Mouse (Mus musculus) MEL (cell line): Measurements from ENCODE around the gene Vegfb. TPM values are rescaled to one million over a fixed set of nuclear protein-coding genes. Genes with fewer than 3 reads are reported as not detected.

Source experiments
- DNase-seq: peaks from one replicate; pipeline ENCODE4 v3.0.0; 2011; ENCODE audit warnings: low read depth, low spot score
- H3K27ac ChIP-seq: 2 replicates; pipeline ENCODE4 v1.5.1; 2012; ENCODE audit warnings: low read depth, mild to moderate bottlenecking, control low read depth, low read length, moderate library complexity; ENCODE audit not compliant: control insufficient read depth
- H3K27me3 ChIP-seq, 2 experiments: fragments of 150-350 bp in 1 of 2; sonication (generic) in 1 of 2; 2 replicates each; pipeline ENCODE4 v1.6.1; 2012; ENCODE audit warnings: low read length in 2 of 2, mild to moderate bottlenecking in 2 of 2, improper control_type of control experiment in 1 of 2, moderate library complexity in 1 of 2; ENCODE audit not compliant: insufficient read depth in 2 of 2, control insufficient read depth in 1 of 2
- H3K36me3 ChIP-seq, 2 experiments: 2 replicates each; pipeline ENCODE4 v1.6.1; 2012 to 2014; ENCODE audit warnings: low read length in 2 of 2, improper control_type of control experiment in 1 of 2, inconsistent platforms in 1 of 2, mild to moderate bottlenecking in 1 of 2; ENCODE audit not compliant: insufficient read depth in 2 of 2, control insufficient read depth in 1 of 2
- H3K4me1 ChIP-seq, 2 experiments: fragments of 150-350 bp in 1 of 2; sonication (generic) in 1 of 2; 2 replicates each; pipeline ENCODE4 v1.6.1; 2012; ENCODE audit warnings: low read length in 2 of 2, improper control_type of control experiment in 1 of 2, mild to moderate bottlenecking in 1 of 2; ENCODE audit not compliant: insufficient read depth in 2 of 2, control insufficient read depth in 1 of 2
- H3K4me3 ChIP-seq, 2 experiments: fragments of 150-350 bp in 1 of 2; sonication (generic) in 1 of 2; 2 replicates each; pipeline ENCODE4 v1.5.1; 2012; ENCODE audit warnings: low read depth in 2 of 2, low read length in 2 of 2, mild to moderate bottlenecking in 2 of 2, moderate library complexity in 2 of 2, control low read depth in 1 of 2, improper control_type of control experiment in 1 of 2; ENCODE audit not compliant: control insufficient read depth in 1 of 2, insufficient read depth in 1 of 2
- H3K79me2 ChIP-seq: 2 replicates; pipeline ENCODE4 v1.6.1; 2012; ENCODE audit warnings: mild to moderate bottlenecking, low read length, moderate library complexity; ENCODE audit not compliant: control insufficient read depth, poor library complexity, insufficient read depth
- H3K9ac ChIP-seq: 2 replicates; pipeline ENCODE4 v1.6.1; 2012; ENCODE audit warnings: low read depth, mild to moderate bottlenecking, control low read depth, low read length, moderate library complexity; ENCODE audit not compliant: control insufficient read depth, poor library complexity, severe bottlenecking
- H3K9me3 ChIP-seq: fragments of 150-350 bp; sonication (generic); replicated peaks from 2 replicates; pipeline ENCODE4 v1.6.1; 2012; ENCODE audit warnings: mild to moderate bottlenecking, low read length, improper control_type of control experiment, moderate library complexity; ENCODE audit not compliant: insufficient read depth
- E2F4 ChIP-seq: IDR thresholded peaks from 2 replicates; pipeline ENCODE4 v1.6.1; 2011; ENCODE audit warnings: low read depth, low read length, improper control_type of control experiment, borderline replicate concordance
- ELF1 ChIP-seq: IDR thresholded peaks from 2 replicates; pipeline ENCODE4 v1.6.1; 2014; ENCODE audit warnings: low read depth, mild to moderate bottlenecking, inconsistent platforms, low read length, improper control_type of control experiment, moderate library complexity
- ETS1 ChIP-seq: IDR thresholded peaks from 2 replicates; pipeline ENCODE4 v1.6.1; 2012; ENCODE audit warnings: low read depth, mild to moderate bottlenecking, inconsistent platforms, low read length, improper control_type of control experiment, moderate library complexity
- MAFK ChIP-seq: IDR thresholded peaks from 2 replicates; pipeline ENCODE4 v1.6.1; 2011; ENCODE audit warnings: low read depth, mild to moderate bottlenecking, low read length, improper control_type of control experiment, borderline replicate concordance
- MAX ChIP-seq: IDR thresholded peaks from 2 replicates; pipeline ENCODE4 v1.6.1; 2011; ENCODE audit warnings: low read length, improper control_type of control experiment
- MEF2A ChIP-seq: IDR thresholded peaks from 2 replicates; pipeline ENCODE4 v1.6.1; 2014; ENCODE audit warnings: low read depth, mild to moderate bottlenecking, inconsistent platforms, low read length, improper control_type of control experiment; ENCODE audit not compliant: poor library complexity, insufficient replicate concordance, severe bottlenecking; ENCODE audit errors: extremely low read depth
- MYC ChIP-seq: IDR thresholded peaks from 2 replicates; pipeline ENCODE4 v1.6.1; 2011; ENCODE audit warnings: low read depth, mild to moderate bottlenecking, low read length, improper control_type of control experiment, moderate library complexity
- NELFE ChIP-seq: IDR thresholded peaks from 2 replicates; pipeline ENCODE4 v1.6.1; 2011; ENCODE audit warnings: low read depth, low read length, improper control_type of control experiment
- NRF1 ChIP-seq: IDR thresholded peaks from 2 replicates; pipeline ENCODE4 v1.6.1; 2014; ENCODE audit warnings: low read depth, mild to moderate bottlenecking, inconsistent platforms, low read length, improper control_type of control experiment, moderate library complexity; ENCODE audit not compliant: poor library complexity, insufficient read depth, severe bottlenecking
- POLR2AphosphoS2 ChIP-seq: IDR thresholded peaks from 2 replicates; pipeline ENCODE4 v1.6.1; 2011; ENCODE audit warnings: low read length, improper control_type of control experiment
- SMC3 ChIP-seq: IDR thresholded peaks from 2 replicates; pipeline ENCODE4 v1.6.1; 2011; ENCODE audit warnings: low read depth, low read length, improper control_type of control experiment
- TAL1 ChIP-seq: IDR thresholded peaks from 2 replicates; pipeline ENCODE4 v1.6.1; 2012; ENCODE audit warnings: mild to moderate bottlenecking, inconsistent platforms, low read length, moderate library complexity, mixed read lengths
- USF1 ChIP-seq: IDR thresholded peaks from 2 replicates; pipeline ENCODE4 v1.6.1; 2014; ENCODE audit warnings: low read depth, mild to moderate bottlenecking, inconsistent platforms, low read length, improper control_type of control experiment, moderate library complexity
- USF2 ChIP-seq, 2 experiments: IDR thresholded peaks; 2 replicates each; pipeline ENCODE4 v1.6.1; 2011 to 2012; ENCODE audit warnings: improper control_type of control experiment in 2 of 2, low read length in 2 of 2, borderline replicate concordance in 1 of 2, inconsistent platforms in 1 of 2, low read depth in 1 of 2, mild to moderate bottlenecking in 1 of 2; ENCODE audit not compliant: insufficient read depth in 1 of 2
- ZC3H11A ChIP-seq: IDR thresholded peaks from 2 replicates; pipeline ENCODE4 v1.6.1; 2012; ENCODE audit warnings: low read depth, mild to moderate bottlenecking, inconsistent platforms, low read length, improper control_type of control experiment
- ZMIZ1 ChIP-seq: IDR thresholded peaks from 2 replicates; pipeline ENCODE4 v1.6.1; 2012; ENCODE audit warnings: low read depth, mild to moderate bottlenecking, inconsistent platforms, low read length, improper control_type of control experiment, moderate library complexity
- ZNF384 ChIP-seq: IDR thresholded peaks from 2 replicates; pipeline ENCODE4 v1.6.1; 2012; ENCODE audit warnings: low read depth, mild to moderate bottlenecking, inconsistent platforms, low read length, improper control_type of control experiment
- polyA plus RNA-seq, 2 experiments: library from polyadenylated mRNA; stranded (reverse) in 1 of 2; unstranded in 1 of 2; fragments of >175 nt in 1 of 2; fragments of >200 nt in 1 of 2; gene quantifications; 2 replicates each; pipeline versions ENCODE4 v1.2.1 to v1.2.4; 2012; ENCODE audit warnings: low replicate concordance in 2 of 2, low read depth in 1 of 2; ENCODE audit not compliant: insufficient read length in 2 of 2, insufficient read depth in 1 of 2, missing spikeins in 1 of 2
- total RNA-seq: library from RNA; depleted of rRNA; stranded (reverse); fragments of 300-350 nt; gene quantifications from 2 replicates; pipeline ENCODE4 v1.2.3, GENCODE M21; 2012

The Vegfb gene
- total and polyA plus RNA-seq, 3 experiments = 11.2 to 67.6 TPM; not detected in 1

- TF ChIP-seq POLR2AphosphoS2 = peak; percentile 41; the same call in 1 of the 2 replicates
- TF ChIP-seq SMC3 = no peak
- no peak for TF ChIP-seq MAFK
- 0 out of 2 replicates have a peak, but pooled peaks have one; percentile 34 for TF ChIP-seq NRF1
Measured at GRCm38 (mm10) chr19:6974211-6975205, 12.9 kb downstream of the Vegfb start, which contains the start of gene Ppp1r14b (continued).

- Histone ChIP-seq H3K27me3 (no peaks in the 10 kb centered on the region), H3K4me3 (peak overlapping the region; percentile 57 to 74), H3K36me3 (peaks cover 0 to 27% of the 10 kb centered on the region in 2 experiments; a peak in 2 of 4 replicates), H3K4me1 (peaks cover 4 to 51% of the 10 kb centered on the region in 2 experiments), H3K79me2 (peaks cover 31% of the 10 kb centered on the region), H3K9ac (peak overlapping the region; percentile 77), H3K9me3 (no peaks in the 10 kb centered on the region), H3K27ac (peak overlapping the region; percentile 94)
- DNase-seq = peak; percentile 76
- TF ChIP-seq MYC (no peak; the same call in 1 of the 2 replicates), ZMIZ1 (no peak), USF2 (IDR thresholded peaks at IDR 0.05; ENCODE audit: borderline replicate concordance in 1 of 2, insufficient read depth in 1 of 2, low read depth in 1 of 2, low read length in 2 of 2) (no peak), MAX (0 out of 2 replicates have a peak, but pooled peaks have one; percentile 14), SMC3 (no peak), ELF1 (no peak), ZNF384 (no peak), NELFE (peak; percentile 42; the same call in 1 of the 2 replicates), MEF2A (no peak), E2F4 (no peak), USF1 (no peak), ZC3H11A (no peak), NRF1 (no peak), TAL1 (no peak), ETS1 (no peak)
Measured at GRCm38 (mm10) chr19:6973581-6974190, 13.8 kb downstream of the Vegfb start.
